Mouse (Mus musculus): ENCODE results near the gene Nid2. TPM values are rescaled to one million over a fixed set of nuclear protein-coding genes. Genes with fewer than 3 reads are reported as not detected.

Nid2 gene
- total RNA-seq, 2 experiments from 2014 or later = 1.4 to 2.3 TPM

DNA sequence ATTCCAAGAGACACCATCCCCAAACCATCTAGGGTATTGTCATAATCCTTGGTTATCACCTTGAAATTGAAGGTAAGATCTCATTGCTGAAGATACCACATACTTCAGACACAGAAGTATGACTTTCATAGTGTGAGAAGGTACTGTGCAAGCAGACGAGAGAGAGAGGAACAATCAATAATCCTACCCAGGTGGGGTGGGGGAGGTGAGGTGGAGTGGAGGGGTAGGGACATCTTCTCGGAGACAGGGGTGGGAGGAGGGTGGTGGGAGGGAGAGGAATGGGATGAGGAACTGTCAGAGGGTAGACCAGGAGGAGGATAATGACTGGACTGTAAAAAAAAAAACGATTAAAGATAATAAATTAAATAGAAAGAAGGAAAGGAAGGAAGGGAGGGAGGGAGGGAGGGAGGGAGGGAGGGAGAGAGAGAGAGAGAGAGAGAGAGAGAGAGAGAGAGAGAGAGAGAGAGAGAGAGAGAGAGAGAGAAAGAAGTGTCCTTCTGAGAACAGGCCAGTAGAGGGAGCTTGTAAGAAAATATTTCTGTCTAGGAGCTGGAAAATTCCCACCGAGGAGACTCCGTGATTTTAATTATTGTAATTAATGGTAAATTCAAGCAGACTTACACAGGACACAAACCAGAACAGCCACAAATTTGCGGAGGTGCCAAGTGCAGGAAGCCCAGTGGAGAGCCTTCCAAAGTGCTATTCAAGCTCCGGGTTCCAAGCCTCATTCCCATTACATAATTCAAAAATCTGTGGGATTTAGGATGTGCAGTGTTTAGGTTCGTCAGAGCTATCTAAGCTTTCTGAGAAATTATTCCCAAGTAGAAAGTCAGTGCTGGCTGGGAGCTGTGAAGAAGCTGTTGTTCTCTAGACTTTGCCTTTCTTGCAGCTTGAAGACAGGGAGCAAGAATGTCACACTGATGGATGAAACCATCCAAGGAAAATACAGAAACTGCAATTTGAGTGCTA, 108.0 kb downstream of the Nid2 start:
- peak overlapping the region; percentile 49 for H3K4me3 ChIP-seq
- DNase-seq (ENCODE audit: low spot score in 2 of 2) = peak; percentile 33 to 63
- peak; percentile 72 for TF ChIP-seq CTCF (conservative IDR thresholded peaks at IDR 0.05)
- H3K27ac ChIP-seq = peak overlapping the region; percentile 88

DNA sequence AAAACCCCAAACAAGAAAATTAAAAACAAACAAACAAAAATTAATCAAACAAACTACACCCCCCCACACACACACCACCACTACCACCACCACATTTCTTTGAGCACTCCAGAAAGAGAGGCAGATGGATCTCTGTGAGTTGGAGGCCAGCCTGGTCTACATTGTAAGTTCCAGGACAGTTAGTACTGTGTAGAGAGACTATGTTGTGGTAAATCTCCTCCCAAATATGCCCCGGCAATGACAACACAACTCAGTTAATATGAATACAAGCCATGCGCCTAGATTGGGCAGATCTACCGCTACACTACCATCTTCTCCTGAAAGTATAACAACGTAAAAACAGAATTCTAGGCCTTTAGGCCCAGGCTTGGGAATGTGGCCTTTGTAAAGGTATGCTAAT, 109.2 kb downstream of the Nid2 start:
- DNase-seq (ENCODE audit: low spot score in 2 of 2) = no peak
- TF ChIP-seq CTCF (conservative IDR thresholded peaks at IDR 0.05) = no peak
- Histone ChIP-seq H3K4me3 (no peak overlapping the region), H3K27ac (no peak overlapping the region)

Other genes with a start within 250 kb of the Nid2 start
- not detected for gene Gm2244, start 201.3 kb upstream of the Nid2 start, total RNA-seq (2021)
- 1 to 10 TPM; 5.2 to 6.5 TPM for gene Gm2237, start 166.1 kb upstream of the Nid2 start, total RNA-seq (2021)
- not detected for gene Gm5458, start 148.7 kb upstream of the Nid2 start, total RNA-seq (2021)
- 10 to 100 TPM; 51.5 to 56.4 TPM for gene Rtraf, start 72.6 kb downstream of the Nid2 start, total RNA-seq (2021)
- gene Gng2, start 226.4 kb downstream of the Nid2 start, total RNA-seq (2021) = 100 to 1,000 TPM; 285 to 305 TPM